Comparison of ENCODE assay signal across 14 mouse cellular contexts in the genomic region with DNA sequence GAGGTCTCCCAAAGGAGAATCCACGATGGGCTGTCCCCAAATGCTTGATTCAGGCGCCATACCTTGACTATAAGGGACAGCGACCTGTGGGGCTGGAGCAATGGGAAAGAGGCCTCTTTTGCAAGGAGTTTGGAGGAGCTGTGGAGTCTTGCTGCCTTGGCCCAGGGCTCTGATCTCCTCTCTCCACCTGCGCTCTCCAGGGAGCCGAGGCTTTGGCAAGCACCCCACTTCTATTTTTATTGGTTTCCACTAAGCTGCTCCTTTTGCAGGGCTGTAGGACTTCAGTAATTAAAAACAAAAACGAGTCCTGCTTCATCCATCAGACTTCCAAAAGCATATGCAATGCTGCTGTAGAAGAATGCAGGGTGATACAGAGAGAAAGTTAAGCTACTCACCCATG. TPM values are rescaled to one million over a fixed set of nuclear protein-coding genes. Genes with fewer than 3 reads are reported as not detected.
DNase-seq lines count a peak whose midpoint lies in the region; ATAC-seq and TF ChIP-seq lines count a peak whose summit lies in the region.
"Had no signal": no experiment of that assay in that cellular context is flagged by ENCODE, and none has a peak within 500 bp of the region (broad histone marks: within the 10 kb centered on the region; RNA-seq: fewer than 3 reads in every experiment).

No protein-coding gene starts in this region.

- intact Hi-C loops in heart, postnatal 10 days (cut with DNase I): no loop called here

- no peak overlapping the region for H3K9ac ChIP-seq in forebrain, postnatal 0 days
- H3K9ac ChIP-seq: liver, embryonic 15.5 days had no signal

- no peak overlapping the region for H3K27ac ChIP-seq in forebrain, postnatal 0 days (ENCODE audit: low read depth, low read length)
- H3K27ac ChIP-seq: hindbrain, embryonic 10.5 days; liver, embryonic 15.5 days had no signal

- no peak for DNase-seq in frontal cortex, postnatal 25 days (ENCODE audit: low spot score in 2 of 2)
- DNase-seq in NIH3T3 (ENCODE audit: low read depth): peak; percentile 39
- DNase-seq in cerebellum, postnatal 25 days: peak; percentile 71 to 80
- DNase-seq in heart, postnatal 10 days: peak; percentile 45 to 57
- DNase-seq in layer of hippocampus, adult 9-11 months: no peak
- DNase-seq in forebrain, postnatal 0 days: no peak
- no peak for DNase-seq in ovary, postnatal 36 days (ENCODE audit: low spot score)

- peak; percentile 34; the same call in 1 of the 2 replicates for ATAC-seq in frontal cortex, adult (ENCODE audit: low TSS enrichment)
- ATAC-seq in forebrain, postnatal 0 days: no peak

- no peak overlapping the region for H3K4me2 ChIP-seq in forebrain, postnatal 0 days (ENCODE audit: low read depth)
- H3K4me2 ChIP-seq: liver, embryonic 15.5 days had no signal

- WGBS in forebrain, postnatal 0 days: 37% methylated on average over 6 of the region's 6 CpGs

- peaks cover 55% of the 10 kb centered on the region for H3K27me3 ChIP-seq in forebrain, postnatal 0 days (ENCODE audit: insufficient read depth, low read length)

- TF ChIP-seq CTCF in forebrain, postnatal 0 days (IDR thresholded peaks at IDR 0.05; ENCODE audit: low read depth): no peak

- H3K9me3 ChIP-seq in forebrain, postnatal 0 days (ENCODE audit: low read length): no peaks in the 10 kb centered on the region
- H3K9me3 ChIP-seq: hindbrain, embryonic 10.5 days; liver, embryonic 15.5 days had no signal

- no peak overlapping the region for H3K4me3 ChIP-seq in forebrain, postnatal 0 days (ENCODE audit: low read depth, low read length)
- H3K4me3 ChIP-seq: liver, embryonic 15.5 days; megakaryocyte, embryonic 14.5 days; myocyte had no signal

- H3K4me1 ChIP-seq in forebrain, postnatal 0 days (ENCODE audit: insufficient read depth): peaks cover 4% of the 10 kb centered on the region
- H3K4me1 ChIP-seq: megakaryocyte, embryonic 14.5 days had no signal

- H3K36me3 ChIP-seq in forebrain, postnatal 0 days (ENCODE audit: insufficient read depth): no peaks in the 10 kb centered on the region
- H3K36me3 ChIP-seq: liver, embryonic 15.5 days had no signal

RNA-seq across cellular contexts. Expression of a gene that starts 2.2 kb away (rescaled TPM):
- not detected for total RNA-seq in heart, postnatal 10 days (2021)
- not detected in 2 replicates for total RNA-seq in forebrain, postnatal 0 days (2014; rRNA removed)
- polyA plus RNA-seq in forebrain, postnatal 0 days (2015; fragmentation: Nextera tagmentation; extraction: Ambion mirVana): not detected in 2 replicates
- total RNA-seq: layer of hippocampus, postnatal 25 days had no signal
- polyA plus RNA-seq: frontal cortex, adult 2 months; hindbrain, embryonic 10.5 days; liver, embryonic 15.5 days; myocyte had no signal

RNA-seq across cellular contexts. Expression of a gene that starts 9.0 kb away (rescaled TPM):
- 10 to 100 TPM; 14.4 to 20.5 TPM for total RNA-seq in heart, postnatal 10 days (2021)
- 4.8 and 5.5 TPM in 2 replicates for total RNA-seq in forebrain, postnatal 0 days (2014; rRNA removed)
- polyA plus RNA-seq in forebrain, postnatal 0 days (2015; fragmentation: Nextera tagmentation; extraction: Ambion mirVana): 1.9 and 4.2 TPM in 2 replicates

Comparison
In these comparisons a context has a peak if more than half of its experiments do, and no peak if none do; other contexts are left out.
1. DNase-seq: peak in NIH3T3 (single experiment), cerebellum, postnatal 25 days (2 of 2) and heart, postnatal 10 days (2 of 2); none in frontal cortex, postnatal 25 days (0 of 2), layer of hippocampus, adult 9-11 months (single experiment), forebrain, postnatal 0 days (single experiment) and ovary, postnatal 36 days (single experiment).